ENCODE assay signal across 8 mouse cellular contexts in genomic region chr6:82652521-82653168, GRCm38 (mm10). TPM values are rescaled to one million over a fixed set of nuclear protein-coding genes. Genes with fewer than 3 reads are reported as not detected.
DNase-seq lines count a peak whose midpoint lies in the region; ATAC-seq and TF ChIP-seq lines count a peak whose summit lies in the region.

No protein-coding gene starts in this region.

- H3K27me3 ChIP-seq in forebrain, embryonic 15.5 days = no peaks in the 10 kb centered on the region
- no peaks in the 10 kb centered on the region for H3K27me3 ChIP-seq in lung, embryonic 14.5 days (ENCODE audit: insufficient read depth, low read length)
- no peaks in the 10 kb centered on the region for H3K27me3 ChIP-seq in thymus, adult 2 months (ENCODE audit: control insufficient read depth, insufficient read depth, low read length)

- under 1% methylated on average over 67 of the region's 67 CpGs for WGBS in forebrain, embryonic 15.5 days
- under 1% methylated on average over 61 of the region's 67 CpGs for WGBS in lung, embryonic 14.5 days
- under 1% methylated on average over 67 of the region's 67 CpGs for WGBS in olfactory bulb, adult 2 months
- WGBS in thymus, adult 2 months = under 1% methylated on average over 67 of the region's 67 CpGs

- TF ChIP-seq CTCF in layer of hippocampus, adult 2 months (conservative IDR thresholded peaks at IDR 0.05) = peak; percentile 42
- TF ChIP-seq CTCF in lung, embryonic 14.5 days (IDR thresholded peaks at IDR 0.05; ENCODE audit: low read depth) = peak; percentile 6; the same call in 1 of the 2 replicates
- TF ChIP-seq CTCF in olfactory bulb, adult 2 months (IDR thresholded peaks at IDR 0.05; ENCODE audit: insufficient read depth, low read depth, low read length) = no peak
- peak; percentile 66; the same call in 1 of the 2 replicates for TF ChIP-seq CTCF in thymus, adult 2 months (IDR thresholded peaks at IDR 0.05; ENCODE audit: borderline replicate concordance, control insufficient read depth, extremely low read depth, insufficient read depth, low read length, poor library complexity)

- H3K4me1 ChIP-seq in forebrain, embryonic 15.5 days = peaks cover 14% of the 10 kb centered on the region
- H3K4me1 ChIP-seq in lung, embryonic 14.5 days (ENCODE audit: insufficient read depth) = no peaks in the 10 kb centered on the region
- no peaks in the 10 kb centered on the region for H3K4me1 ChIP-seq in olfactory bulb, adult 2 months (ENCODE audit: control insufficient read depth, insufficient read depth, low read length)
- H3K4me1 ChIP-seq in thymus, adult 2 months (replicated peaks; ENCODE audit: control insufficient read depth, insufficient read depth, low read length) = peaks cover 2% of the 10 kb centered on the region; the same call in 1 of the 2 replicates

- DNase-seq in ES-CJ7 (ENCODE audit: low read depth, low spot score) = peak; percentile 98
- DNase-seq in cerebellum, adult 11 months = peak; percentile 89
- DNase-seq in heart, postnatal 36 days = peak; percentile 96
- DNase-seq in layer of hippocampus, adult 2 months (ENCODE audit: low spot score in 2 of 2) = peak; percentile 87 to 90
- DNase-seq in lung, embryonic 14.5 days = peak; percentile 98
- peak; percentile 97 for DNase-seq in thymus, adult 2 months

- intact Hi-C loops in heart, postnatal 36 days (cut with DNase I) = loop anchor here (2.0 kb wide), 1 partner anchor 730 kb away; the partner anchor contains the start of gene Gcfc2

- no peaks in the 10 kb centered on the region for H3K9me3 ChIP-seq in forebrain, embryonic 15.5 days
- no peaks in the 10 kb centered on the region for H3K9me3 ChIP-seq in lung, embryonic 14.5 days (ENCODE audit: low read depth, low read length)

- H3K4me3 ChIP-seq in forebrain, embryonic 15.5 days = peak overlapping the region; percentile 90
- H3K4me3 ChIP-seq in layer of hippocampus, adult 2 months = peak overlapping the region; percentile 88
- H3K4me3 ChIP-seq in lung, embryonic 14.5 days (ENCODE audit: low read depth, low read length) = peak overlapping the region; percentile 64
- H3K4me3 ChIP-seq in olfactory bulb, adult 2 months (ENCODE audit: insufficient read depth, low read depth, low read length) = peak overlapping the region; percentile 80
- peak overlapping the region; percentile 70 for H3K4me3 ChIP-seq in thymus, adult 2 months (ENCODE audit: control insufficient read depth, insufficient read depth, low read length)

- peak; percentile 98 for ATAC-seq in forebrain, embryonic 15.5 days (replicated peaks)
- ATAC-seq in lung, embryonic 14.5 days (ENCODE audit: insufficient read depth) = peak; percentile 99

- H3K36me3 ChIP-seq in forebrain, embryonic 15.5 days = 0 out of 2 replicates have a peak, but pooled peaks cover 4% of the 10 kb centered on the region
- peaks cover 20% of the 10 kb centered on the region for H3K36me3 ChIP-seq in lung, embryonic 14.5 days (ENCODE audit: insufficient read depth)
- H3K36me3 ChIP-seq in thymus, adult 2 months (ENCODE audit: control insufficient read depth, insufficient read depth, low read length) = no peaks in the 10 kb centered on the region

- TF ChIP-seq POLR2A in olfactory bulb, adult 2 months (IDR thresholded peaks at IDR 0.05; ENCODE audit: insufficient read depth, low read depth, low read length) = peak; percentile 93
- peak; percentile 95 for TF ChIP-seq POLR2A in thymus, adult 2 months (IDR thresholded peaks at IDR 0.05; ENCODE audit: control insufficient read depth, extremely low read depth, insufficient read depth, low read length, poor library complexity)

- H3K9ac ChIP-seq in forebrain, embryonic 15.5 days (replicated peaks) = peak overlapping the region; percentile 79
- peak overlapping the region; percentile 79 for H3K9ac ChIP-seq in lung, embryonic 14.5 days

- H3K4me2 ChIP-seq in forebrain, embryonic 15.5 days (replicated peaks) = peak overlapping the region; percentile 71
- peak overlapping the region; percentile 79 for H3K4me2 ChIP-seq in lung, embryonic 14.5 days

- H3K27ac ChIP-seq in forebrain, embryonic 15.5 days (replicated peaks) = peak overlapping the region; percentile 94
- H3K27ac ChIP-seq in layer of hippocampus, adult 2 months = peak overlapping the region; percentile 93
- peak overlapping the region; percentile 96 for H3K27ac ChIP-seq in lung, embryonic 14.5 days (ENCODE audit: low read depth)
- H3K27ac ChIP-seq in olfactory bulb, adult 2 months (ENCODE audit: insufficient read depth, low read depth, low read length) = peak overlapping the region; percentile 69
- peak overlapping the region; percentile 78 for H3K27ac ChIP-seq in thymus, adult 2 months (ENCODE audit: control insufficient read depth, insufficient read depth, low read length)

RNA-seq across cellular contexts. Expression of gene Pole4, which starts 52.5 kb away (rescaled TPM):
- polyA plus RNA-seq in forebrain, embryonic 15.5 days (2015; fragmentation: Nextera tagmentation; extraction: Ambion mirVana) = 112 and 113 TPM in 2 replicates
- 10 to 100 TPM; 15.6 to 18.7 TPM for total RNA-seq in heart, postnatal 36 days (2021)
- 10 to 100 TPM; 36.4 to 36.7 TPM for total RNA-seq in layer of hippocampus, adult 2 months (2021)
- polyA plus RNA-seq in lung, embryonic 14.5 days (2014; fragmentation: Nextera tagmentation; extraction: Ambion mirVana) = 116 and 119 TPM in 2 replicates
- not detected in 2 replicates for polyA plus RNA-seq in olfactory bulb, adult 2 months (2012; ENCODE audit: insufficient read depth, insufficient read length, low replicate concordance, missing spikeins)
- 19.2 and 20.4 TPM in 2 replicates for polyA plus RNA-seq in thymus, adult 2 months (2012; rRNA removed)

Comparison
In these comparisons a context has a peak if more than half of its experiments do, and no peak if none do; other contexts are left out.
1. Peak in every context shown above with its lines: DNase-seq, ATAC-seq, H3K4me3 ChIP-seq and H3K27ac ChIP-seq.